Mouse (Mus musculus) liver, adult 2 months (tissue): Measurements from ENCODE around the gene Eif2a. TPM values are rescaled to one million over a fixed set of nuclear protein-coding genes. Genes with fewer than 3 reads are reported as not detected.

ENCODE experiments used
- DNase-seq: peaks from one replicate; pipeline ENCODE4 v3.0.0-alpha.2; 2011; ENCODE audit warnings: low read depth, low spot score; ENCODE audit errors: extremely low read depth
- H3K27ac ChIP-seq: fragments of 200-500 bp; replicated peaks from 2 replicates; pipeline ENCODE4 v1.5.1; 2012; ENCODE audit warnings: low read depth, mild to moderate bottlenecking, control low read depth, inconsistent platforms, low read length; ENCODE audit not compliant: insufficient read depth
- H3K27me3 ChIP-seq: fragments of 200-500 bp; 2 replicates; pipeline ENCODE4 v1.6.1; 2012; ENCODE audit warnings: mild to moderate bottlenecking, moderate library complexity, low read length, inconsistent platforms; ENCODE audit not compliant: control insufficient read depth, insufficient read depth
- H3K36me3 ChIP-seq: fragments of 200-500 bp; 2 replicates; pipeline ENCODE4 v1.6.1; 2012; ENCODE audit warnings: low read length, inconsistent platforms; ENCODE audit not compliant: control insufficient read depth, insufficient read depth
- H3K4me1 ChIP-seq: fragments of 200-500 bp; 2 replicates; pipeline ENCODE4 v1.6.1; 2011; ENCODE audit warnings: low read length; ENCODE audit not compliant: control insufficient read depth, insufficient read depth
- H3K4me3 ChIP-seq: fragments of 200-500 bp; 2 replicates; pipeline ENCODE4 v1.5.1; 2011; ENCODE audit warnings: low read depth, mild to moderate bottlenecking, control low read depth, low read length, moderate library complexity; ENCODE audit not compliant: insufficient read depth
- H3K79me2 ChIP-seq: fragments of 200-500 bp; 2 replicates; pipeline ENCODE4 v1.6.1; 2012; ENCODE audit warnings: inconsistent platforms, mild to moderate bottlenecking, low read length, moderate library complexity; ENCODE audit not compliant: control insufficient read depth, insufficient read depth
- H3K9ac ChIP-seq: fragments of 200-500 bp; 2 replicates; pipeline ENCODE4 v1.6.1; 2012; ENCODE audit warnings: low read depth, mild to moderate bottlenecking, control low read depth, inconsistent platforms, low read length
- CTCF ChIP-seq: fragments of 200-500 bp; IDR thresholded peaks from 2 replicates; pipeline ENCODE4 v1.5.1; 2011; ENCODE audit warnings: low read depth, low read length, control low read depth
- POLR2A ChIP-seq: fragments of 200-500 bp; IDR thresholded peaks from 2 replicates; pipeline ENCODE4 v1.6.1; 2011; ENCODE audit warnings: low read length, control low read depth; ENCODE audit not compliant: insufficient read depth; ENCODE audit errors: extremely low read depth
- WGBS: fragments of 180-500 bp; shearing (Covaris S2); methylation state at CpG from one replicate; pipeline ENCODE4 v1.1.7; 2018; 5-methylcytosine and 5-hydroxymethylcytosine counted together
- polyA plus RNA-seq: library from polyadenylated mRNA; depleted of rRNA; stranded (reverse); fragments of >200 nt; gene quantifications from 2 replicates; pipeline ENCODE4 v1.2.3, GENCODE M21; 2012; rRNA removed
- total RNA-seq: library from RNA; depleted of rRNA; stranded (reverse); fragments of >200 nt; gene quantifications from 2 replicates; pipeline ENCODE4 v1.2.3, GENCODE M21; 2014; rRNA removed

Eif2a gene
- total RNA-seq, result 52.5 and 66.7 TPM in 2 replicates
- 5.4 and 5.7 TPM in 2 replicates for polyA plus RNA-seq

GRCm38 (mm10) chr3:58525652-58526407 lies at the start of gene Eif2a, which contains the start of gene Serp1:
TSS of gene Eif2a (plus strand) at chr3:58525821.
TSS of gene Serp1 (minus strand) at chr3:58525892.
- peaks cover 10% of the 10 kb centered on the region; the same call in 1 of the 2 replicates for H3K79me2 ChIP-seq
- H3K27ac ChIP-seq, result peak within 1 kb of the TSS; percentile 89
- peak within 1 kb of the TSS; percentile 97 for H3K4me3 ChIP-seq
- WGBS, result under 1% methylated on average over 57 of the region's 57 CpGs
- no peaks in the 10 kb centered on the region for H3K27me3 ChIP-seq
- DNase-seq, result peak; percentile 91
- H3K4me1 ChIP-seq, result peaks cover 4% of the 10 kb centered on the region
- peak within 1 kb of the TSS; percentile 96 for H3K9ac ChIP-seq
- H3K36me3 ChIP-seq, result peaks cover 23% of the 10 kb centered on the region
- TF ChIP-seq CTCF (no peak), POLR2A (peak; percentile 97)

GRCm38 (mm10) chr3:58478755-58479455 lies 46.7 kb upstream of the Eif2a start:
- H3K4me1 ChIP-seq, result no peaks in the 10 kb centered on the region
- no peak overlapping the region for H3K9ac ChIP-seq
- WGBS, result 91% methylated on average over 2 of the region's 2 CpGs
- DNase-seq, result no peak
- no peaks in the 10 kb centered on the region for H3K27me3 ChIP-seq
- H3K36me3 ChIP-seq, result no peaks in the 10 kb centered on the region
- TF ChIP-seq POLR2A (no peak), CTCF (no peak)
- H3K79me2 ChIP-seq, result no peaks in the 10 kb centered on the region
- H3K27ac ChIP-seq, result no peak overlapping the region
- H3K4me3 ChIP-seq, result no peak overlapping the region

GRCm38 (mm10) chr3:58485883-58486282 lies 39.7 kb upstream of the Eif2a start:
- no peaks in the 10 kb centered on the region for H3K79me2 ChIP-seq
- no peak overlapping the region for H3K4me3 ChIP-seq
- 76% methylated on average over 7 of the region's 7 CpGs for whole genome bisulfite sequencing
- H3K9ac ChIP-seq, result no peak overlapping the region
- H3K27me3 ChIP-seq, result no peaks in the 10 kb centered on the region
- no peaks in the 10 kb centered on the region; the same call in 1 of the 2 replicates for H3K4me1 ChIP-seq
- peak; percentile 22 for DNase-seq
- no peak overlapping the region for H3K27ac ChIP-seq
- TF ChIP-seq POLR2A, result no peak
- peak; percentile 54; the same call in 1 of the 2 replicates for TF ChIP-seq CTCF
- H3K36me3 ChIP-seq, result no peaks in the 10 kb centered on the region

GRCm38 (mm10) chr3:58487121-58487520 lies 38.5 kb upstream of the Eif2a start:
- no peaks in the 10 kb centered on the region for H3K79me2 ChIP-seq
- no peaks in the 10 kb centered on the region for H3K36me3 ChIP-seq
- no peaks in the 10 kb centered on the region; the same call in 1 of the 2 replicates for H3K4me1 ChIP-seq
- TF ChIP-seq POLR2A (no peak), CTCF (no peak)
- DNase-seq, result no peak
- no peaks in the 10 kb centered on the region for H3K27me3 ChIP-seq
- H3K27ac ChIP-seq, result no peak overlapping the region
- 76% methylated on average over 3 of the region's 3 CpGs for WGBS
- no peak overlapping the region for H3K9ac ChIP-seq
- H3K4me3 ChIP-seq, result no peak overlapping the region

- H3K36me3 ChIP-seq, result no peaks in the 10 kb centered on the region
- no peak overlapping the region for H3K27ac ChIP-seq
- no peaks in the 10 kb centered on the region for H3K27me3 ChIP-seq
- no peaks in the 10 kb centered on the region; the same call in 1 of the 2 replicates for H3K4me1 ChIP-seq
- TF ChIP-seq POLR2A (no peak), CTCF (no peak)
- no peak overlapping the region for H3K9ac ChIP-seq
- no peak overlapping the region for H3K4me3 ChIP-seq
- peak; percentile 21 for DNase-seq
- WGBS, result 57% methylated on average over 8 of the region's 8 CpGs
- no peaks in the 10 kb centered on the region for H3K79me2 ChIP-seq
Measured at GRCm38 (mm10) chr3:58487999-58488775, 37.4 kb upstream of the Eif2a start.
